13 mouse cellular contexts compared by ENCODE assay signal in genomic region chr15:102156836-102157235, GRCm38 (mm10). TPM values are rescaled to one million over a fixed set of nuclear protein-coding genes. Genes with fewer than 3 reads are reported as not detected.
DNase-seq lines count a peak whose midpoint lies in the region; ATAC-seq and TF ChIP-seq lines count a peak whose summit lies in the region.
"Had no signal": no experiment of that assay in that cellular context is flagged by ENCODE, and none has a peak within 500 bp of the region (broad histone marks: within the 10 kb centered on the region; RNA-seq: fewer than 3 reads in every experiment).

No protein-coding gene starts in this region.

- WGBS in forebrain, embryonic 10.5 days, result 34% methylated on average over 20 of the region's 20 CpGs
- WGBS in forebrain, embryonic 16.5 days, result 29% methylated on average over 20 of the region's 20 CpGs
- 24% methylated on average over 20 of the region's 20 CpGs for WGBS in hindbrain, embryonic 12.5 days
- 25% methylated on average over 20 of the region's 20 CpGs for WGBS in midbrain, embryonic 15.5 days

- in situ Hi-C loops in ES-E14 (cut with MboI; ENCODE audit: low sequenced_read_pairs in 2 of 2, unreplicated experiment in 2 of 2), result no loop called here

- H3K27ac ChIP-seq in forebrain, embryonic 10.5 days, result peak overlapping the region; percentile 69
- no peak overlapping the region for H3K27ac ChIP-seq in forebrain, embryonic 16.5 days (ENCODE audit: low read length)
- peak overlapping the region; percentile 42; the same call in 1 of the 2 replicates for H3K27ac ChIP-seq in ES-E14 (ENCODE audit: insufficient read depth, low read depth, low read length, poor library complexity, severe bottlenecking)
- H3K27ac ChIP-seq in hindbrain, embryonic 12.5 days, result no peak overlapping the region
- peak overlapping the region; percentile 47 for H3K27ac ChIP-seq in midbrain, embryonic 15.5 days
- H3K27ac ChIP-seq: kidney, postnatal 0 days had no signal

- no peaks in the 10 kb centered on the region for H3K9me3 ChIP-seq in forebrain, embryonic 10.5 days
- H3K9me3 ChIP-seq in forebrain, embryonic 16.5 days (ENCODE audit: control insufficient read depth, low read length), result no peaks in the 10 kb centered on the region
- H3K9me3 ChIP-seq in ES-E14 (ENCODE audit: control insufficient read depth, insufficient read depth, low read depth, low read length), result no peaks in the 10 kb centered on the region
- H3K9me3 ChIP-seq in hindbrain, embryonic 12.5 days (replicated peaks), result no peaks in the 10 kb centered on the region
- no peaks in the 10 kb centered on the region for H3K9me3 ChIP-seq in midbrain, embryonic 15.5 days

- H3K4me2 ChIP-seq in forebrain, embryonic 16.5 days (ENCODE audit: low read length), result no peak overlapping the region
- H3K4me2 ChIP-seq in hindbrain, embryonic 12.5 days (replicated peaks), result 0 out of 2 replicates have a peak overlapping the region, but pooled peaks have one; percentile 3
- H3K4me2 ChIP-seq in midbrain, embryonic 15.5 days, result no peak overlapping the region

- DNase-seq in forebrain, embryonic 10.5 days (ENCODE audit: extremely low spot score, low spot score), result no peak
- peak; percentile 28 for DNase-seq in ES-E14 (ENCODE audit: low read depth, low spot score)
- no peak for DNase-seq in thymus, postnatal 10 days (ENCODE audit: low spot score in 2 of 2)
- no peak for DNase-seq in heart, adult 9 months (ENCODE audit: low spot score in 2 of 2)
- DNase-seq in heart, postnatal 4 days, result no peak
- DNase-seq: adrenal gland, postnatal 14 days; cerebellum, adult 18-20 months; gastrocnemius, postnatal 10 days; spleen, adult 18-20 months had no signal

- 0 out of 2 replicates have a peak, but pooled peaks cover 9% of the 10 kb centered on the region for H3K27me3 ChIP-seq in forebrain, embryonic 10.5 days (ENCODE audit: poor library complexity, severe bottlenecking)
- H3K27me3 ChIP-seq in forebrain, embryonic 16.5 days (replicated peaks; ENCODE audit: control insufficient read depth, insufficient read depth, low read length), result no peaks in the 10 kb centered on the region
- no peaks in the 10 kb centered on the region for H3K27me3 ChIP-seq in hindbrain, embryonic 12.5 days
- H3K27me3 ChIP-seq in midbrain, embryonic 15.5 days (replicated peaks), result no peaks in the 10 kb centered on the region

- H3K4me3 ChIP-seq in forebrain, embryonic 10.5 days, result 0 out of 2 replicates have a peak overlapping the region, but pooled peaks have one; percentile 16
- no peak overlapping the region for H3K4me3 ChIP-seq in forebrain, embryonic 16.5 days (replicated peaks; ENCODE audit: low read length)
- H3K4me3 ChIP-seq in ES-E14 (ENCODE audit: insufficient read depth in 1 of 2, low read depth in 1 of 2, low read length in 2 of 2, poor library complexity in 1 of 2, severe bottlenecking in 1 of 2), result peak overlapping the region in 1 of 2 experiments; percentile 31; a peak in 1 of 4 replicates
- no peak overlapping the region for H3K4me3 ChIP-seq in hindbrain, embryonic 12.5 days
- no peak overlapping the region for H3K4me3 ChIP-seq in midbrain, embryonic 15.5 days

- H3K9ac ChIP-seq in forebrain, embryonic 16.5 days (replicated peaks; ENCODE audit: low read depth, low read length), result no peak overlapping the region
- no peak overlapping the region for H3K9ac ChIP-seq in ES-E14 (ENCODE audit: insufficient read depth, low read depth, low read length, poor library complexity, severe bottlenecking)
- no peak overlapping the region for H3K9ac ChIP-seq in hindbrain, embryonic 12.5 days
- no peak overlapping the region for H3K9ac ChIP-seq in midbrain, embryonic 15.5 days

- no peak for ATAC-seq in forebrain, embryonic 16.5 days
- no peak for ATAC-seq in hindbrain, embryonic 12.5 days (ENCODE audit: low FRiP score)
- ATAC-seq in midbrain, embryonic 15.5 days (replicated peaks), result peak; percentile 79

- peaks cover 37% of the 10 kb centered on the region for H3K4me1 ChIP-seq in forebrain, embryonic 10.5 days
- no peaks in the 10 kb centered on the region for H3K4me1 ChIP-seq in forebrain, embryonic 16.5 days (replicated peaks; ENCODE audit: control insufficient read depth, insufficient read depth, low read length)
- peaks cover 4 to 31% of the 10 kb centered on the region in 2 experiments; a peak in 2 of 4 replicates for H3K4me1 ChIP-seq in ES-E14 (ENCODE audit: control insufficient read depth in 2 of 2, insufficient read depth in 2 of 2, low read length in 2 of 2, poor library complexity in 1 of 2)
- H3K4me1 ChIP-seq in hindbrain, embryonic 12.5 days, result peaks cover 5% of the 10 kb centered on the region; the same call in 1 of the 2 replicates
- H3K4me1 ChIP-seq in midbrain, embryonic 15.5 days, result peaks cover 11% of the 10 kb centered on the region; the same call in 1 of the 2 replicates

- no peaks in the 10 kb centered on the region for H3K36me3 ChIP-seq in forebrain, embryonic 10.5 days (replicated peaks)
- no peaks in the 10 kb centered on the region for H3K36me3 ChIP-seq in forebrain, embryonic 16.5 days (ENCODE audit: control insufficient read depth, insufficient read depth)
- H3K36me3 ChIP-seq in ES-E14 (ENCODE audit: control insufficient read depth, insufficient read depth, low read length, poor library complexity, severe bottlenecking), result no peaks in the 10 kb centered on the region
- H3K36me3 ChIP-seq in hindbrain, embryonic 12.5 days, result no peaks in the 10 kb centered on the region
- no peaks in the 10 kb centered on the region for H3K36me3 ChIP-seq in midbrain, embryonic 15.5 days (replicated peaks)

TF ChIP-seq in ES-E14, 5 proteins besides CTCF, POLR2A, EP300 and RAD21:
- TF ChIP-seq ZC3H11A (IDR thresholded peaks at IDR 0.05; ENCODE audit: borderline replicate concordance, low read depth, low read length) (no peak), CHD2 (IDR thresholded peaks at IDR 0.05; ENCODE audit: low read depth, low read length) (no peak), MAFK (IDR thresholded peaks at IDR 0.05; ENCODE audit: insufficient read depth, low read depth, low read length) (no peak), HCFC1 (IDR thresholded peaks at IDR 0.05; ENCODE audit: borderline replicate concordance, insufficient read depth, low read length) (no peak), ZNF384 (IDR thresholded peaks at IDR 0.05; ENCODE audit: low read depth, low read length) (no peak)
TF ChIP-seq in ES-E14: peak in this region for 0.

RNA-seq across cellular contexts. Expression of gene Soat2, which starts 6.5 kb away (rescaled TPM):
- 0.09 TPM in 1 of 2 replicates, not detected in the other for polyA plus RNA-seq in forebrain, embryonic 10.5 days (2016; fragmentation: Nextera tagmentation; extraction: Ambion mirVana)
- not detected in 2 replicates for polyA plus RNA-seq in forebrain, embryonic 16.5 days (2015; fragmentation: Nextera tagmentation; extraction: Ambion mirVana)
- 5.3 and 9.5 TPM in 2 replicates for total RNA-seq in ES-E14 (2012; rRNA removed)
- polyA plus RNA-seq in hindbrain, embryonic 12.5 days (2016; fragmentation: Nextera tagmentation; extraction: Ambion mirVana), result 0.09 TPM in 1 of 2 replicates, not detected in the other
- polyA plus RNA-seq in midbrain, embryonic 15.5 days (2015; fragmentation: Nextera tagmentation; extraction: Ambion mirVana), result 0.15 TPM in 1 of 2 replicates, not detected in the other
- under 1 TPM; 0.11 to 0.17 TPM for total RNA-seq in heart, postnatal 4 days (2021)

RNA-seq across cellular contexts. Expression of gene Igfbp6, which starts 12.7 kb away (rescaled TPM):
- 0.14 and 0.17 TPM in 2 replicates for polyA plus RNA-seq in forebrain, embryonic 10.5 days (2016; fragmentation: Nextera tagmentation; extraction: Ambion mirVana)
- polyA plus RNA-seq in forebrain, embryonic 16.5 days (2015; fragmentation: Nextera tagmentation; extraction: Ambion mirVana), result 2.2 and 2.4 TPM in 2 replicates
- total RNA-seq in ES-E14 (2012; rRNA removed), result 4.2 and 7.5 TPM in 2 replicates
- 0.42 TPM in 1 of 2 replicates, not detected in the other for polyA plus RNA-seq in hindbrain, embryonic 12.5 days (2016; fragmentation: Nextera tagmentation; extraction: Ambion mirVana)
- 2.6 and 4.3 TPM in 2 replicates for polyA plus RNA-seq in midbrain, embryonic 15.5 days (2015; fragmentation: Nextera tagmentation; extraction: Ambion mirVana)
- 10 to 100 TPM; 10.0 to 12.5 TPM for total RNA-seq in heart, postnatal 4 days (2021)

RNA-seq across cellular contexts. Expression of gene Spryd3, which starts 20.8 kb away (rescaled TPM):
- 10.8 and 12.7 TPM in 2 replicates for polyA plus RNA-seq in forebrain, embryonic 10.5 days (2016; fragmentation: Nextera tagmentation; extraction: Ambion mirVana)
- 48.2 and 56.4 TPM in 2 replicates for polyA plus RNA-seq in forebrain, embryonic 16.5 days (2015; fragmentation: Nextera tagmentation; extraction: Ambion mirVana)
- 22.7 and 34.8 TPM in 2 replicates for total RNA-seq in ES-E14 (2012; rRNA removed)
- polyA plus RNA-seq in hindbrain, embryonic 12.5 days (2016; fragmentation: Nextera tagmentation; extraction: Ambion mirVana), result 28.1 and 29.2 TPM in 2 replicates
- 78.7 and 80.2 TPM in 2 replicates for polyA plus RNA-seq in midbrain, embryonic 15.5 days (2015; fragmentation: Nextera tagmentation; extraction: Ambion mirVana)
- 10 to 100 TPM; 19.9 to 22.6 TPM for total RNA-seq in heart, postnatal 4 days (2021)

RNA-seq across cellular contexts. Expression of gene Zfp740, which starts 46.2 kb away (rescaled TPM):
- 71.7 and 72.7 TPM in 2 replicates for polyA plus RNA-seq in forebrain, embryonic 10.5 days (2016; fragmentation: Nextera tagmentation; extraction: Ambion mirVana)
- 84.6 and 93.4 TPM in 2 replicates for polyA plus RNA-seq in forebrain, embryonic 16.5 days (2015; fragmentation: Nextera tagmentation; extraction: Ambion mirVana)
- 97.3 and 98.5 TPM in 2 replicates for total RNA-seq in ES-E14 (2012; rRNA removed)
- 111 and 113 TPM in 2 replicates for polyA plus RNA-seq in hindbrain, embryonic 12.5 days (2016; fragmentation: Nextera tagmentation; extraction: Ambion mirVana)
- polyA plus RNA-seq in midbrain, embryonic 15.5 days (2015; fragmentation: Nextera tagmentation; extraction: Ambion mirVana), result 59.0 and 64.2 TPM in 2 replicates
- 10 to 100 TPM; 45.3 to 49.4 TPM for total RNA-seq in heart, postnatal 4 days (2021)

RNA-seq across cellular contexts. Expression of gene Csad, which starts 47.7 kb away (rescaled TPM):
- 36.0 and 39.9 TPM in 2 replicates for polyA plus RNA-seq in forebrain, embryonic 10.5 days (2016; fragmentation: Nextera tagmentation; extraction: Ambion mirVana)
- 37.8 and 39.6 TPM in 2 replicates for polyA plus RNA-seq in forebrain, embryonic 16.5 days (2015; fragmentation: Nextera tagmentation; extraction: Ambion mirVana)
- 47.3 and 51.9 TPM in 2 replicates for total RNA-seq in ES-E14 (2012; rRNA removed)
- polyA plus RNA-seq in hindbrain, embryonic 12.5 days (2016; fragmentation: Nextera tagmentation; extraction: Ambion mirVana), result 49.3 and 53.5 TPM in 2 replicates
- 38.0 and 39.4 TPM in 2 replicates for polyA plus RNA-seq in midbrain, embryonic 15.5 days (2015; fragmentation: Nextera tagmentation; extraction: Ambion mirVana)
- total RNA-seq in heart, postnatal 4 days (2021), result 10 to 100 TPM; 26.8 to 29.9 TPM

Comparison
In these comparisons a context has a peak if more than half of its experiments do, and no peak if none do; other contexts are left out.
1. H3K27ac ChIP-seq: peak in forebrain, embryonic 10.5 days (single experiment), ES-E14 (single experiment) and midbrain, embryonic 15.5 days (single experiment); none in forebrain, embryonic 16.5 days (single experiment) and hindbrain, embryonic 12.5 days (single experiment).